Mouse (Mus musculus) c-Kit-negative CD71-positive TER-119-positive erythroid progenitor cells, embryonic 14.5 days (primary cell): Measurements from ENCODE around the gene Stk19.
"Not testable (repeated sequence)": the region's sequence is repeated elsewhere in the genome, so short reads cannot be mapped to it uniquely, and the experiment has no call there.

Experiments used
- DNase-seq: peaks from one replicate; pipeline ENCODE4 v3.0.0-alpha.2; 2013; ENCODE audit warnings: low read depth, low spot score

Stk19 gene

DNA sequence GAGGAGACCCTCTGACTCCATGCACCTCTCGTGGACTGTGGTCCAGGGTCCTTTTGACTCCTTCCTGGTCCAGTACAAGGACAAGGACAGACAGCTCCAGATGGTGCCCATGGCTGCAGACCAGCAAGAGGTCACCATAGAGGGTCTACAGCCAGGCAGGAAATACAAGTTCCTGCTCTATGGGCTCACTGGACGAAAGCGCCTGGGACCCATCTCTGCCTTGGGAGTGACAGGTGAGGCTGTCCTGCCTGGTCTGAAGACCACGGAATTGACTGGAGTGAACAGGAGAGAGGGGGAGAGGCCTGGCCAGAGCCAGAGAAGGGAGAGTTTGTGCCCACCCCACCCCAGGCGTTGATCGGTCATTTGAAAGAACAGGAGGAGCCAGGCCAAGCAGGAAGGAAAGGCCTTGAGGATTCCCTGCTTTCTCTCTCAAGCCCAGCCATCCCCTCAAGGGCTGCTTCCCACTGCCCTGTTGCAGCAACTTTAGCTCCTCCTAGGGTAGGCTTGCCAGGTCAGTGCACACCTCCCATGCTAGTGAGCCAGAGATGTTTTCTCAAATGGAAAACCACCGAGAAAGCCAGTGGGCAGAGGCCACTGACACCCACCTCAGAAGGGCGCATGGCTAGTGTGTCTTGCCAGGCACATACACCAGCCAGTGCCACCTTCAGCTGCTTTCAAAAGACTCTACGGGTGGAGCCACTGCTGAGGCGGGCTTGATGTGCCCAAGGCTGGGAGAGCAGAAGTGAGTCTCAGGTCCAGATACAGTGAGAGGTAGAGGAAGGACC lies 39.3 kb downstream of the Stk19 start:
- DNase-seq, result not testable (repeated sequence)

DNA sequence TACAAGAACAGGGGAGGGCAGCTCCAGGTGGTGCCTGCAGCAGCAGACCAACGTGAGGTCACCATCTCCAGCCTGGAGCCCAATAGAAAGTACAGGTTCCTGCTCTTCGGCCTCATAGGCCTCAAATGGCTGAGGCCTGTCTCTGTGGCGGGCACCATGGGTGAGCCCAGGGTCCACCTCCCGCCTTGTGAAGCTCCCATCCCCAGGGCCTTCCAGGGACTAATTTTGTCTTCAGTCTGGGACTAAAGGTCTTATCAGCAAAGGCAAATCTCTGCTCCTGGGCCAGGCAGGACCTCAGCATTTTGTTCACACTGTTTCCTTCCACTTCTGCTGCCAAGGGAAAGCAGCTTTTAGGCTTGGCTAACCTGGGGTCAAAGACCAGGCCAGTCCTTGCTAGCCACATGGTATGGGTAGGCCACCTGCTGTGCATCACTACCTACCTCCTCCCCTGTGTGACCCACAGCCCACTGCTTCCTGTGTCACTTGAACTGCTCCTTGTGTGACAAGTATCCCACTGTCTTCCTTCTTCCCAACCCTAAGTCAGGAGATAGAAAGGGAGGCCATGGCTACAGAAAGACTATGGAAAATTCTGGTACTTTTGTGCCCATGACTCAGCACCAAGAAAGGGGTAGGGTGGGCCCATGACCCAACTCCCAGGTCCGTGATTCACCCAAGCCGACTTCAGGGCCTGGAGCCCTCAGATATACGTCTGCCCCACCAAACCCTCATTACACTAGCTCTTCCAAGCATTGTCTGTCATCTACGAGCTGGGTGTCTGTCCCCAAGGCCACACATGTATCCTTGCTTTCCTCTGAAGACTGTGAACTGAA lies 40.2 kb downstream of the Stk19 start:
- no peak for DNase-seq

DNA sequence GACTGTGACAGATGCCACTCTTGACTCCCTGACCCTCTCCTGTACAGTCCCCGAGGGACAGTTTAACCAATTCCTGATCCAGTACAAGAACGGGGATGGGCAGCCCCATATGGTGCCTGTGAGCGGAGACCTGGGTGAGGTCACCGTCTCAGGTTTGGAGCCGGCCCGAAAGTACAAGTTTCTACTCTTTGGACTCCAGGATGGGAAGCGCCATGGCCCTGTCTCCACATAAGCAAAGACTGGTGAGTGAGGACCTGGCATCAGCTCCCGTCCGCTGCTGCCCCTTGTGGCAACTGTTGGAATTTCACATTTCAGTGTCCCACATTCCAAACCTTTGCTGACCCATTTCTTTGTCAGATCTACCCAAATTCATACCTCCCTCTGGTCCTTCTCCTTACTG lies 41.1 kb downstream of the Stk19 start:
- DNase-seq, result no peak

DNA sequence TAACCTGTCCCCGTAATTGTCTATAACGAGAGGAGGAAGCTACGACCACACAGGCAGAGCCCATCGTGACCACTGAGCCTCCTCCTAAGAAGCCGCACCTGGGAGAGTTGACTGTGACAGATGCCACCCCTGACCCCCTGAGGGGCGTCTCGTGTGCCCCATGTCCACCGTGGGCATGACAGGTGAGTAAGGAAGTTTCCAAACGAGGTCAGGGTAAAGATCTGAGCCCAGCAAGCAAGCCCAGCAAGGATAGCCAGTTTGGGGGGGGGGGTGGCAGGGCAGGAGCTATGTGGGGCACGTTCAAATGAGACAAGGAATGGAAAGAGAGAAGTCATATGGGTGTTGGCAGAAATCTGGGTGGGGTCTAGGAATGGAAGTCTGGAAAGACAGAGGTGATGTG lies 41.7 kb downstream of the Stk19 start:
- DNase-seq, result no peak

DNA sequence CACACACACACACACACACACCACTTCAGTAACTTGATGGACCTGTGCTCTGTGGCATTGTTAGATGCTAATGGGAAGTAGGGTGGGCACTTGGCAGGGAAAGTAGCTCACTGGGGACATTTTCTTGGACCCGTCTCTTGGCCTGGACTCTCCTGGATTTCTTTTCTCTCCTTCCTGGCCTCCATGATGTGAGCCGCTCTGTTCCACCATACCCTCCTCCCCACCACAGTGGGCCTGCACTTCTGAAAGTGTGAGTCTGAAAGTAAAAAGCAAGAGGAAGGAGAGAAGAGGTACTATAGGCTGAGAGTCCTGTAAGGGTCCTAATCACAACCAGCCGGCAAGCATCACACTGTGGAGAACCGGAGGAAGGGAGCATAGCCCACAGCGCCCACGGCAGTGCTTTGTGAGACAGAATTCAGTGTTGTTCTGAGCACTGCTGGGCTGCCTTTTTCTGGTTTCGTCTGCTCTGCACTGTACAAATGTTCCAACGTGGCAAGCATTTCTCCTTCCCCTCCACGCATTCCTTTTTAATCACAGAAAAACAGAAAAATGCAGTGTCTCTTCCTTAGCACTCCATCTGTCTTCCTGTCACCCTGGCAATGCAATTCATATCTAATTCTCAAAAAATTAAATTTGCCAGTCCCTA lies 58.9 kb downstream of the Stk19 start:
- no peak for DNase-seq
